Mouse (Mus musculus) liver, embryonic 14.5 days (tissue): ENCODE measurements at regions not wholly inside any gene's neighbourhood (a gene's known extent, or its start where the extent isn't known, plus 50 kb on each side); places are given as distances from the start of the nearest gene placed in this dataset.

Experiments used
- CTCF ChIP-seq: IDR thresholded peaks from 2 replicates; pipeline ENCODE4 v1.5.1; 2016; ENCODE audit warnings: antibody characterized with exemption, low read depth, control low read depth
- EP300 ChIP-seq: IDR thresholded peaks from 2 replicates; pipeline ENCODE4 v1.6.1; 2016; ENCODE audit warnings: antibody characterized with exemption, low read depth

DNA sequence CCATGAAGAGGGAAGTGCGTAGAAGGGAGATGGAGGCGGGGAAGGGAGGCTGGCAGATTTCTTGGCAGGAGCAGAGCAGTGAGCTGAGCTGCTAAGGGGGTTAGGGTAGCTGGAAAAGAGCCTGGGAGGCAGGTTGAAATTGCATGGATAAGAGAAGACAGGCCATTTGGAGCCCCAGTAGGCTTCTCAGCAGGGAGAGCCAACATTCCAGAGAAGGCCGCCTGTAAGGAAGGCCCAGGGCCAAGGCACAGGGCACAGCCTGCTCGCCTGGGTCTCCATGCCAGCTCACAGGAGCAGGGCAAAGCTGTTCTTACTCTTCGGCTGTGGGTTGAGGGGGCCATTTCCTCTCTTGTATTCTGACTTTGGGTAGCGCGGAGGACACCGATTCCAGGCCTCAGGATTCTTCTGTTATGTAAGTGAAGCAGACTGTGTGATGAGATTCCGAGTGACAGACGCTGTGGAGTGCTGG lies 179.9 kb downstream of the Cd47 start:
- TF ChIP-seq CTCF, result no peak
- TF ChIP-seq EP300, result no peak
